Mouse (Mus musculus) c-Kit-positive CD71-negative TER-119-negative erythroid progenitor cells, embryonic 14.5 days (primary cell): Measurements from ENCODE around the gene Prg4.

Experiments used
- DNase-seq: peaks from one replicate; pipeline ENCODE4 v3.0.0-alpha.2; 2013; ENCODE audit warnings: low read depth

The Prg4 gene

GRCm38 (mm10) chr1:150404555-150404954, 61.4 kb downstream of the Prg4 start:
- DNase-seq = no peak

- no peak for DNase-seq
Observed at GRCm38 (mm10) chr1:150403914-150404313, 62.1 kb downstream of the Prg4 start.
